Mouse (Mus musculus): ENCODE measurements around the gene Ntsr2. TPM values are rescaled to one million over a fixed set of nuclear protein-coding genes. Genes with fewer than 3 reads are reported as not detected.
"Not testable (repeated sequence)": the region's sequence is repeated elsewhere in the genome, so short reads cannot be mapped to it uniquely, and the experiment has no call there.

The Ntsr2 gene
- polyA plus RNA-seq, 1 experiment: 1.7 TPM

GRCm38 (mm10) chr12:16669176-16669575 lies 16.0 kb downstream of the Ntsr2 start:
- no peaks in the 10 kb centered on the region for H3K36me3 ChIP-seq (ENCODE audit: control insufficient read depth, insufficient read depth, low read length)
- H3K4me3 ChIP-seq (ENCODE audit: control insufficient read depth, low read depth, low read length): no peak overlapping the region
- no peaks in the 10 kb centered on the region for H3K27me3 ChIP-seq (ENCODE audit: control insufficient read depth, insufficient read depth, low read length)
- no peak overlapping the region for H3K27ac ChIP-seq (ENCODE audit: control insufficient read depth, insufficient read depth, low read depth, low read length)
- no peak for TF ChIP-seq POLR2A (IDR thresholded peaks at IDR 0.05; ENCODE audit: control insufficient read depth, low read depth, low read length)
- peaks cover 8% of the 10 kb centered on the region for H3K4me1 ChIP-seq (ENCODE audit: control insufficient read depth, insufficient read depth, low read length)

- peak overlapping the region; percentile 57 for H3K4me3 ChIP-seq (ENCODE audit: control insufficient read depth, low read depth, low read length)
- TF ChIP-seq CTCF (IDR thresholded peaks at IDR 0.05; ENCODE audit: control insufficient read depth, insufficient read depth, insufficient replicate concordance, low read depth, low read length) (no peak), POLR2A (IDR thresholded peaks at IDR 0.05; ENCODE audit: control insufficient read depth, low read depth, low read length) (no peak)
- no peaks in the 10 kb centered on the region for H3K27me3 ChIP-seq (ENCODE audit: control insufficient read depth, insufficient read depth, low read length)
- H3K27ac ChIP-seq (ENCODE audit: control insufficient read depth, insufficient read depth, low read depth, low read length): no peak overlapping the region
- H3K36me3 ChIP-seq (ENCODE audit: control insufficient read depth, insufficient read depth, low read length): no peaks in the 10 kb centered on the region
- H3K4me1 ChIP-seq (ENCODE audit: control insufficient read depth, insufficient read depth, low read length): peaks cover 3% of the 10 kb centered on the region
Measured at GRCm38 (mm10) chr12:16672246-16672645, 19.1 kb downstream of the Ntsr2 start.

- H3K4me3 ChIP-seq (ENCODE audit: control insufficient read depth, low read depth, low read length): no peak overlapping the region
- no peak for TF ChIP-seq POLR2A (IDR thresholded peaks at IDR 0.05; ENCODE audit: control insufficient read depth, low read depth, low read length)
- no peak for TF ChIP-seq CTCF (IDR thresholded peaks at IDR 0.05; ENCODE audit: control insufficient read depth, insufficient read depth, insufficient replicate concordance, low read depth, low read length)
- no peaks in the 10 kb centered on the region for H3K36me3 ChIP-seq (ENCODE audit: control insufficient read depth, insufficient read depth, low read length)
Measured at GRCm38 (mm10) chr12:16690631-16691030, 37.4 kb downstream of the Ntsr2 start.

GRCm38 (mm10) chr12:16694783-16695182 lies 41.6 kb downstream of the Ntsr2 start:
- Histone ChIP-seq H3K27me3 (ENCODE audit: control insufficient read depth, insufficient read depth, low read length) (no peaks in the 10 kb centered on the region), H3K4me1 (ENCODE audit: control insufficient read depth, insufficient read depth, low read length) (no peaks in the 10 kb centered on the region), H3K4me3 (ENCODE audit: control insufficient read depth, low read depth, low read length) (no peak overlapping the region), H3K36me3 (ENCODE audit: control insufficient read depth, insufficient read depth, low read length) (no peaks in the 10 kb centered on the region), H3K27ac (ENCODE audit: control insufficient read depth, insufficient read depth, low read depth, low read length) (no peak overlapping the region)
- TF ChIP-seq CTCF (IDR thresholded peaks at IDR 0.05; ENCODE audit: control insufficient read depth, insufficient read depth, insufficient replicate concordance, low read depth, low read length) (no peak), POLR2A (IDR thresholded peaks at IDR 0.05; ENCODE audit: control insufficient read depth, low read depth, low read length) (no peak)

More at GRCm38 (mm10) chr12:16690631-16691030, 37.4 kb downstream of the Ntsr2 start:
- Histone ChIP-seq H3K27me3 (ENCODE audit: control insufficient read depth, insufficient read depth, low read length) (no peaks in the 10 kb centered on the region), H3K4me1 (ENCODE audit: control insufficient read depth, insufficient read depth, low read length) (no peaks in the 10 kb centered on the region), H3K27ac (ENCODE audit: control insufficient read depth, insufficient read depth, low read depth, low read length) (no peak overlapping the region)

GRCm38 (mm10) chr12:16695252-16695651 lies 42.1 kb downstream of the Ntsr2 start:
- H3K4me3 ChIP-seq (ENCODE audit: control insufficient read depth, low read depth, low read length); H3K36me3 ChIP-seq (ENCODE audit: control insufficient read depth, insufficient read depth, low read length); H3K27ac ChIP-seq (ENCODE audit: control insufficient read depth, insufficient read depth, low read depth, low read length); H3K4me1 ChIP-seq (ENCODE audit: control insufficient read depth, insufficient read depth, low read length); H3K27me3 ChIP-seq (ENCODE audit: control insufficient read depth, insufficient read depth, low read length): not testable (repeated sequence)

- no peaks in the 10 kb centered on the region for H3K36me3 ChIP-seq (ENCODE audit: control insufficient read depth, insufficient read depth, low read length)
- TF ChIP-seq POLR2A (IDR thresholded peaks at IDR 0.05; ENCODE audit: control insufficient read depth, low read depth, low read length) (no peak), CTCF (IDR thresholded peaks at IDR 0.05; ENCODE audit: control insufficient read depth, insufficient read depth, insufficient replicate concordance, low read depth, low read length) (no peak)
- no peaks in the 10 kb centered on the region for H3K27me3 ChIP-seq (ENCODE audit: control insufficient read depth, insufficient read depth, low read length)
- H3K4me3 ChIP-seq (ENCODE audit: control insufficient read depth, low read depth, low read length): no peak overlapping the region
- no peaks in the 10 kb centered on the region for H3K4me1 ChIP-seq (ENCODE audit: control insufficient read depth, insufficient read depth, low read length)
- no peak overlapping the region for H3K27ac ChIP-seq (ENCODE audit: control insufficient read depth, insufficient read depth, low read depth, low read length)
Measured at GRCm38 (mm10) chr12:16696146-16696545, 43.0 kb downstream of the Ntsr2 start.

GRCm38 (mm10) chr12:16698691-16699090 lies 45.5 kb downstream of the Ntsr2 start:
- no peaks in the 10 kb centered on the region for H3K4me1 ChIP-seq (ENCODE audit: control insufficient read depth, insufficient read depth, low read length)
- no peak overlapping the region for H3K27ac ChIP-seq (ENCODE audit: control insufficient read depth, insufficient read depth, low read depth, low read length)
- no peaks in the 10 kb centered on the region for H3K27me3 ChIP-seq (ENCODE audit: control insufficient read depth, insufficient read depth, low read length)
- no peaks in the 10 kb centered on the region for H3K36me3 ChIP-seq (ENCODE audit: control insufficient read depth, insufficient read depth, low read length)
- TF ChIP-seq POLR2A (IDR thresholded peaks at IDR 0.05; ENCODE audit: control insufficient read depth, low read depth, low read length): no peak
- TF ChIP-seq CTCF (IDR thresholded peaks at IDR 0.05; ENCODE audit: control insufficient read depth, insufficient read depth, insufficient replicate concordance, low read depth, low read length): no peak
- H3K4me3 ChIP-seq (ENCODE audit: control insufficient read depth, low read depth, low read length): no peak overlapping the region

Other genes starting within 250 kb of the Ntsr2 start
- gene Lpin1, start 42.4 kb upstream of the Ntsr2 start, polyA plus RNA-seq (2012; rRNA removed): 300 and 301 TPM in 2 replicates
- 2.6 and 3.1 TPM in 2 replicates for gene Greb1, start 147.5 kb downstream of the Ntsr2 start, polyA plus RNA-seq (2012; rRNA removed)
- 3.2 and 5.0 TPM in 2 replicates for gene E2f6, start 157.6 kb downstream of the Ntsr2 start, polyA plus RNA-seq (2012; rRNA removed)
- gene Rock2, start 241.5 kb downstream of the Ntsr2 start, polyA plus RNA-seq (2012; rRNA removed): 2.1 and 2.9 TPM in 2 replicates